Mouse (Mus musculus) kidney, postnatal 4 days (tissue): Measurements from ENCODE around the gene Tas1r3.

Experiments
- DNase-seq, 2 experiments: peaks; one replicate each; pipeline ENCODE4 v3.0.0; 2021; ENCODE audit warnings: mixed read lengths in 2 of 2

Gene Tas1r3

DNA sequence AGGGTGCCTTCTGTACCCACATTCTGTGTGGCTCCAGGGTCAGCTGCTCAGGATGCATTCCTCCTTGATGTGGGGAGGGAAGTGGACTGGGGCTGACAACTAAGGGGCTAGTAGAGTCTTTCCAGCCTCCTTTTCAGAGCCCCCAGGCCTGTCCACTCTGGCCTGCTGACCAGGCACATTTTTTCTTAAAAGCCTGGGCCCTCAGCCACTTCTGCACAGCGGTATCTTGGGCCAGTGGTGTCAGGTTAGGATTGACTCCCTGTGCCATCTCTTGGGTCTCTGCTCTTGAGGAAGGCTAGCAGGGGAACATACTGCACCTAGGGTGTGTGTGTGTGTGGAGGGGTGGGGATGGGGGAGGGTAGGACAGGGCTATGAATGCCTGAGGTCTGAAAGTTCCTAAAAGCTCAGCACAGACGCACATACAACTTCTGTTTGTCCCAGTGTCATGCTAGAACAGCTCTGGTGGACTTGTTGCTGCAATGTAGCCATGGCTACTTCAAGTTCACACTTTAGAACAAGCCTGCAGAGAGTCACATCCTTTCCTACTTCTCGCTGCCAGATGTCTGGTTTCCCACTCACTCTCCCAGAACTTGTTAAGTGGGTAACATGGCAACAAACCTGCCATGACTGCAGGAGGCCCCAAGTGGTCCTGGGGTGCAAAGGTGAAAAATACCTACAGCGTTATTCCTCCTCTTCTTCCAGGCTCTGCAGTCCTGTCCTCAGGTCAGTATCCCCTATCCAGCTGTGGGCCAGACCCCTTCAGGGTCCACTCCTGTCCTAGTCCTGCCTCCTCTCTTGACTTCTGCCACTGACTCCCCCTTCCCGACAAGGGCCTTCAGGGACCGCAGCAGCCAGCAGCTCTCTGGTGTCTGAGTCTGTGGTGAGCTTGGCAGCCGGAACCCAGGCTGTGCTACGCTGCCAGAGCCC is 22.8 kb downstream of the Tas1r3 start:
- peak; percentile 30 to 43 for DNase-seq

- peak; percentile 91 to 95 for DNase-seq
These were observed 23.7 kb downstream of the Tas1r3 start, which contains the start of gene Mxra8 for GRCm38 (mm10) chr4:155839483-155839910. Gene Mxra8 (plus strand): TSS chr4:155839680.

DNA sequence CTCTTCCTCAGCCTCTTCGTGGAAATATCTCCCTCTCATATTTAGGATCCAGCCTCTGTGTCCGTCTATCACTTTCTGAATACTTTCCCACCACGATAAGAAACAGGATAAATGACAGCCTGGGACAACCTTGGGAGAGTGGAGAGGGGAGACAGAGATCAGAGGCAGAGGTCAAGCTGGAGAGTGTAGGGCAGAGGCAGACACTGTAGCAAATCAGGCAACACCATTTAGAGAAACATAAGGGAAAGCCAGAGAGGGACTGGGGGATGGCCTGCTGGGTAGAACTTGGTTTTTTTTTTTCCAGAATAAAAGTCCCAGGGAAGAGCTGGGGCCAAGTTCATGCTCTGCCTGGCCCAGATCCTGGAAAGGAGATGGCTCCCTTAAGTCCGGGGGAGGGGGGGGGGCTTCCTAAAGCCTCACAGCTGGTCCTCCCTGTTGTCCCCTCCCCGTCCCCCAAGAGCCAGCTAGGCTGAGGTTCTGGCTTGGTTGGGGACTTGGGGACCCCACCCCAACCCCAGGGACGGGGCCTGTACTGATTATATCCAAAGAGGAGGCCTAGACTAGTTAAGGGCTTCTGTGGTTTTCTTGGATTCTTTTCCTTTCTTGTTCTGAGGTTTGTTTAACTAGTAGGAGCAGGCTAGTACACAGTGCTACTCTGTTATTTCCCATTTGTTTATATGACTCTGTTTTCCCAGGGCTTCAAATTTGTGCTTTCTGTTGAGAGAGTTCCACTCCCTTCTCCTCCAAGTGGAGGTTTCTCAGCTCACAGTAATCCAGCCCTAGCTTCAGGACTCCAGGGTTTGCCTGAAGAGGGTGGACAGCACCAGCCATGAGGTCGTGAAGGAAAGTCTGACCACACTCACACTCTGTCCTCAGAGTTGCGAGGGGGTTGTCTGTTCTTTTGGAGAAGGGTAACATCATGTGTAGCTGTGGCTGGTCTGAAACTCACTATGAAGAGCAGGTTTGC is 24.7 kb downstream of the Tas1r3 start:
- peak; percentile 50 to 63 for DNase-seq

- peak; percentile 34 to 61 for DNase-seq
These were observed 25.7 kb downstream of the Tas1r3 start for GRCm38 (mm10) chr4:155837404-155838010.

GRCm38 (mm10) chr4:155833836-155834235 is 29.3 kb downstream of the Tas1r3 start:
- DNase-seq, result peak; percentile 85 to 90

- no peak for DNase-seq
These were observed 29.9 kb downstream of the Tas1r3 start for GRCm38 (mm10) chr4:155833234-155833633.

DNA sequence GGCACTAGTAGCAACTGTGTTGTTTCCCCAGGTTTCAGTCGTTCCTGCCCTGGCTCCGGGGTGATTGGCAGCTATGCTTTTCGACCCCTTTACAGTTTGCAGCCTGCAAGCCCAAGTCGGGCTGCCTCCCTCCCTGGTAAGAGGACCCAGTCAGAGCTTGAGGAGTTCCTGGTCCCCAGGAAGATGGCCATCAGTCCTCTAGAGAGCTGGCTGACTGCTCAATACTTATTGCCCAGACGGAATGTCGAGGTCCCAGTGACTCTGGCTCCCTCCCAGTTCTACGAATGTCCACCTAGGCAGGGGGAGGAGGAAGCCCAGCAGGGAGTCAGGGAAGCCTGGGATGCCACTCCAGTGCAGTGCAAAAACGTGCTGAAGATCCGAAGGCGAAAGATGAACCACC is 30.8 kb downstream of the Tas1r3 start:
- no peak for DNase-seq

GRCm38 (mm10) chr4:155831831-155832230 is 31.3 kb downstream of the Tas1r3 start:
- no peak for DNase-seq

DNA sequence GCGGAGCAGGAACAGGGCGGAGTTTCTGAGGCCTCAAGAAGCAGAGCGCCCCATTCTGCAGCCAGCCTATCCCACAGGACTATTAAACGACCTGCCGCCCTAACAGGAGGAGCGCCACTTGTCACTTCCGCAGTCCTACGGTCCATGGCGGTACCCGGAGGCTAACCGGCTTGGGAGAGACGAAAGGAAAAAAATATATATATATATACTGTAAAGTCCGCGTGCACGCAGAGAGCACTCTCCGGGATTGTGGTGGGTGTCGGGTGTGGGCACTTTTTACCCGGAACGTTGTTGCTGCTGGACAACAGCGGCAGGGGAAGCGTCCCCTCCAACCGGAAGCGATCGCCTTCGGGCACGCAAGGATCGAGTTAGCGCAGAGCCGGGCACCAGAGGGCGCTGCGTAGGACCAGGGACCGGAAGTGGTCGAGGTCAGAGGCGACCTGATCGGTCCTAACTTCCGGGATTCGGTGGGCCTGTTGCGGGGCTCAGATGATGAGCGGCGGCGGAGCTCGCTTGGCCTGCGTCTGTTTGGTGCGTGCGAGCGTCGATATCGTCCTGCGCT is 31.9 kb downstream of the Tas1r3 start, which contains the start of gene Aurkaip1:
Gene Aurkaip1 (plus strand): TSS at position 68 of the 562 bp plus-strand sequence.
- peak; percentile 98 to 99 for DNase-seq

DNA sequence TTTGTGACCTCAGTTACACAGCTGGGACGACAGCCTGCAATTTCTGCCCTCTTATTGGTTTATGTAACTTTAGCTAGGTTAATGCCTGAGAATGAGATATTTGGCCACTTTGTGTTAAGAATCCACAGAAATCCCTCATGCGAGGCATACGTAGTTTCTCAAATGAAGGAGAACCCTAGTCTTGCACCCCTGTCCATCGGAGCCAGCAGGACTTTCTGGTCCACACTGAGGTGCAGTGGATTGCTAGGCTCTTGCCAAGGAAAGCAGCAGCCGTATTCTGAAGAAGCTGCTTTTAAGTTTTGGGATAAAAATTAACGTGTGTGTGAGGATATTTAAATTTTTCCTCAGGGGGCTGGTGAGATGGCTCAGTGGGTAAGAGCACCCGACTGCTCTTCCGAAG is 32.6 kb downstream of the Tas1r3 start:
- DNase-seq, result no peak

GRCm38 (mm10) chr4:155829866-155830265 is 33.3 kb downstream of the Tas1r3 start:
- DNase-seq, result no peak

GRCm38 (mm10) chr4:155823443-155823842 is 39.7 kb downstream of the Tas1r3 start:
- DNase-seq, result no peak

- peak; percentile 34 to 56 for DNase-seq
These were observed 42.1 kb downstream of the Tas1r3 start for GRCm38 (mm10) chr4:155821025-155821424.

DNA sequence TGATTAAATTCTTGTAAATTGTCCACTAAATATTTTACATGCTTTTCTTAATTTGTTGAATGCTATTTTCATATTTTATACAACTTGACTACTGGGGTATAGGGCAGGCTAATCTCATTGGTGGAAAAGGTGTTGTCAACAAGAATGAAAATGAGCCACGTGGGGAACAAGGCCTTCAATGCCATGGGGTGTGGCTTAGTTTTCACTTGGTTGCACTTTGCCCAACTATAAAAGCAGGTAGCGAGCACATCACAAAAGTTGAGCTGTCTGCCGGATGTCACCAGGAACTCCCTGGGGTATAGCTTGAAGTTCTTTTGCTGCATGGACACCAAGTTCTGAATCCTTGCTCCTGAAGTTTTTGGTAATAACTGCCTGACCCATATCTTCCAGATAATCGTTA is 45.6 kb downstream of the Tas1r3 start:
- DNase-seq, result no peak

GRCm38 (mm10) chr4:155812665-155813181 is 50.4 kb downstream of the Tas1r3 start:
- DNase-seq, result peak; percentile 58 to 75

DNA sequence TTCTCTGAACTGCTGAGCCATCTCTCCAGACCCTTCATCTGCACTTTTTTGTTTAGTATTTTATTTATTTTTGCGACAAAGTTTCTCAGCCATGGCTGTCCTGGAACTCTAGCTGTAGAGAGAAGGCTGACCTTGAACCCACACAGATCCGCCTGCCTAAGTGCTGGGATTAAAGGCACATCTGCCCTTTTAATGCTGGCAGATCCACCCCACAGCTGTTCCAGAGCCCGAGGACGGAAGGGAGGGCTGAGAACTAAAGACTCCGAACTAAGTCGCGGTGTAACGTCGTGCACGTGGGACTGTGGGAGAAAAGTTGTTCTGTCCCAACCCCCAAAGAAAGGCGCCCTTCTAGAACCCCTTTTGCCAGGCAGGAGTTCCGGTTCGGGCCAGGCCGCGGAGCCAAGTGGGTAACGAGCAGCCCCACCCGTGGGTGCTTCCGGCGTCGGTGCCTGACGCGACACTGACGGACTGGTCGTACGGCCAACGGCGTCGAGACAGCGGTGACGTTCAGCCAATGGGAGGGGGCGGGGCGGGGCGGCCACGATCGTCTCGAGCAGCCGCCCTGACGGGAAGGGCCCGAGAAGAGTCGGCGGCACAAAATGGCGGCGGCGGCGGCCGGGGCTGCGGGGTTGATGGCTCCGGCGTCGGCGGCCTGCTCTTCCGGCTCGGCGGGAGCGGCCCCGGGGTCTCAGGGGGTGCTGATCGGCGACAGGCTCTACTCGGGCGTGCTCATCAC is 51.1 kb downstream of the Tas1r3 start, which contains the start of gene Ccnl2:
Gene Ccnl2 (plus strand): TSS at position 561 of the 736 bp plus-strand sequence.
- DNase-seq, result peak; percentile 94 to 97
